Mouse (Mus musculus): ENCODE data around the gene Gm5591.
"Not testable (repeated sequence)": the region's sequence is repeated elsewhere in the genome, so short reads cannot be mapped to it uniquely, and the experiment has no call there.

Gene Gm5591

GRCm38 (mm10) chr7:38528093-38528492 is at the start of gene Gm5591:
Gene Gm5591 (minus strand): TSS chr7:38528193.
- not testable (repeated sequence) for DNase-seq (ENCODE audit: low read depth, low spot score)

GRCm38 (mm10) chr7:38488468-38488867 is 39.5 kb downstream of the Gm5591 start:
- not testable (repeated sequence) for DNase-seq (ENCODE audit: low read depth, low spot score)

Data from CD4-positive, CD25-positive, alpha-beta regulatory T cell, adult 2 months (primary cell).